8 mouse cellular contexts compared by ENCODE assay signal in genomic region chr3:60785137-60785875, GRCm38 (mm10).
DNase-seq lines count a peak whose midpoint lies in the region; ATAC-seq and TF ChIP-seq lines count a peak whose summit lies in the region.

No protein-coding gene starts in this region.

- TF ChIP-seq EP300 in lung, postnatal 0 days (IDR thresholded peaks at IDR 0.05) = no peak

- H3K36me3 ChIP-seq in midbrain, embryonic 11.5 days (ENCODE audit: control insufficient read depth, insufficient read depth, low read length) = no peaks in the 10 kb centered on the region
- H3K36me3 ChIP-seq in midbrain, embryonic 16.5 days (ENCODE audit: control insufficient read depth, insufficient read depth, low read length) = no peaks in the 10 kb centered on the region
- H3K36me3 ChIP-seq in erythroblast, embryonic 14.5 days (ENCODE audit: control insufficient read depth) = peaks cover 5% of the 10 kb centered on the region
- no peaks in the 10 kb centered on the region for H3K36me3 ChIP-seq in hindbrain, postnatal 0 days (ENCODE audit: insufficient read depth, low read length)
- H3K36me3 ChIP-seq in lung, postnatal 0 days (ENCODE audit: insufficient read depth, low read length) = no peaks in the 10 kb centered on the region

- no peak for DNase-seq in midbrain, embryonic 11.5 days (ENCODE audit: low spot score, missing footprints)
- peak; percentile 10 for DNase-seq in hindbrain, postnatal 0 days (ENCODE audit: low spot score)
- DNase-seq in lung, postnatal 0 days (ENCODE audit: low spot score) = peak; percentile 59
- peak; percentile 83 for DNase-seq in spleen, postnatal 4 days (ENCODE audit: low spot score in 2 of 2)
- no peak for DNase-seq in right cerebral cortex, postnatal 14 days
- DNase-seq in cerebellum, adult 18-20 months = no peak

- ATAC-seq in midbrain, embryonic 11.5 days (ENCODE audit: low FRiP score) = peak; percentile 75; the same call in 1 of the 2 replicates
- ATAC-seq in midbrain, embryonic 16.5 days = no peak
- ATAC-seq in hindbrain, postnatal 0 days = no peak
- peak; percentile 83 for ATAC-seq in lung, postnatal 0 days

- no peaks in the 10 kb centered on the region for H3K27me3 ChIP-seq in midbrain, embryonic 11.5 days (ENCODE audit: control insufficient read depth, insufficient read depth, low read length)
- no peaks in the 10 kb centered on the region for H3K27me3 ChIP-seq in midbrain, embryonic 16.5 days (ENCODE audit: control insufficient read depth, insufficient read depth, low read depth, low read length)
- H3K27me3 ChIP-seq in erythroblast, embryonic 14.5 days (ENCODE audit: control insufficient read depth) = no peaks in the 10 kb centered on the region
- H3K27me3 ChIP-seq in hindbrain, postnatal 0 days (ENCODE audit: insufficient read depth, low read length) = no peaks in the 10 kb centered on the region
- H3K27me3 ChIP-seq in lung, postnatal 0 days (replicated peaks; ENCODE audit: insufficient read depth, low read length) = no peaks in the 10 kb centered on the region

- TF ChIP-seq CTCF in hindbrain, postnatal 0 days (IDR thresholded peaks at IDR 0.05; ENCODE audit: low read depth) = no peak
- 0 out of 2 replicates have a peak, but pooled peaks have one; percentile 14 for TF ChIP-seq CTCF in lung, postnatal 0 days (IDR thresholded peaks at IDR 0.05)

- no peak overlapping the region for H3K9ac ChIP-seq in midbrain, embryonic 11.5 days (ENCODE audit: low read length)
- no peak overlapping the region for H3K9ac ChIP-seq in midbrain, embryonic 16.5 days (ENCODE audit: low read depth, low read length)
- no peak overlapping the region for H3K9ac ChIP-seq in hindbrain, postnatal 0 days (replicated peaks; ENCODE audit: low read length)
- no peak overlapping the region for H3K9ac ChIP-seq in lung, postnatal 0 days (replicated peaks; ENCODE audit: low read depth)

- H3K4me2 ChIP-seq in midbrain, embryonic 11.5 days = no peak overlapping the region
- H3K4me2 ChIP-seq in midbrain, embryonic 16.5 days (ENCODE audit: low read length) = no peak overlapping the region
- H3K4me2 ChIP-seq in hindbrain, postnatal 0 days (ENCODE audit: low read depth, low read length) = no peak overlapping the region
- H3K4me2 ChIP-seq in lung, postnatal 0 days (replicated peaks; ENCODE audit: low read depth, low read length) = no peak overlapping the region

- H3K4me1 ChIP-seq in midbrain, embryonic 11.5 days (ENCODE audit: control insufficient read depth, insufficient read depth, low read length) = no peaks in the 10 kb centered on the region
- H3K4me1 ChIP-seq in midbrain, embryonic 16.5 days (ENCODE audit: control insufficient read depth, insufficient read depth, low read length) = no peaks in the 10 kb centered on the region
- peaks cover 77% of the 10 kb centered on the region for H3K4me1 ChIP-seq in erythroblast, embryonic 14.5 days (ENCODE audit: control insufficient read depth)
- no peaks in the 10 kb centered on the region for H3K4me1 ChIP-seq in hindbrain, postnatal 0 days (ENCODE audit: insufficient read depth, low read length)
- H3K4me1 ChIP-seq in lung, postnatal 0 days (ENCODE audit: insufficient read depth, low read depth, low read length) = no peaks in the 10 kb centered on the region

- H3K4me3 ChIP-seq in midbrain, embryonic 11.5 days (ENCODE audit: low read depth, low read length) = no peak overlapping the region
- H3K4me3 ChIP-seq in midbrain, embryonic 16.5 days (ENCODE audit: low read depth, low read length) = no peak overlapping the region
- H3K4me3 ChIP-seq in erythroblast, embryonic 14.5 days (replicated peaks) = peak overlapping the region; percentile 48
- H3K4me3 ChIP-seq in hindbrain, postnatal 0 days (ENCODE audit: low read length) = no peak overlapping the region
- no peak overlapping the region for H3K4me3 ChIP-seq in lung, postnatal 0 days (ENCODE audit: low read depth, low read length)

- no peaks in the 10 kb centered on the region for H3K9me3 ChIP-seq in midbrain, embryonic 11.5 days (ENCODE audit: control insufficient read depth, low read length)
- H3K9me3 ChIP-seq in midbrain, embryonic 16.5 days (replicated peaks; ENCODE audit: control insufficient read depth, low read length, poor library complexity, severe bottlenecking) = no peaks in the 10 kb centered on the region
- no peaks in the 10 kb centered on the region for H3K9me3 ChIP-seq in erythroblast, embryonic 14.5 days (ENCODE audit: control insufficient read depth, low read length)
- no peaks in the 10 kb centered on the region for H3K9me3 ChIP-seq in hindbrain, postnatal 0 days (ENCODE audit: low read length)
- no peaks in the 10 kb centered on the region for H3K9me3 ChIP-seq in lung, postnatal 0 days (ENCODE audit: low read length)

- 69% methylated on average over 9 of the region's 9 CpGs for WGBS in midbrain, embryonic 11.5 days
- WGBS in midbrain, embryonic 16.5 days = 76% methylated on average over 9 of the region's 9 CpGs
- WGBS in hindbrain, postnatal 0 days = 67% methylated on average over 9 of the region's 9 CpGs
- WGBS in lung, postnatal 0 days = 27% methylated on average over 9 of the region's 9 CpGs

- H3K27ac ChIP-seq in midbrain, embryonic 11.5 days (ENCODE audit: low read depth, low read length) = no peak overlapping the region; the same call in 1 of the 2 replicates
- H3K27ac ChIP-seq in midbrain, embryonic 16.5 days (ENCODE audit: low read length) = no peak overlapping the region
- no peak overlapping the region for H3K27ac ChIP-seq in hindbrain, postnatal 0 days
- no peak overlapping the region for H3K27ac ChIP-seq in lung, postnatal 0 days (ENCODE audit: low read length)

Comparison
In these comparisons a context has a peak if more than half of its experiments do, and no peak if none do; other contexts are left out.
1. ATAC-seq: peak in midbrain, embryonic 11.5 days (single experiment) and lung, postnatal 0 days (single experiment); none in midbrain, embryonic 16.5 days (single experiment) and hindbrain, postnatal 0 days (single experiment).
2. DNase-seq: peak in hindbrain, postnatal 0 days (single experiment), lung, postnatal 0 days (single experiment) and spleen, postnatal 4 days (2 of 2); none in midbrain, embryonic 11.5 days (single experiment), right cerebral cortex, postnatal 14 days (single experiment) and cerebellum, adult 18-20 months (0 of 2).